Mouse (Mus musculus): ENCODE measurements around the gene Gprc5c. TPM values are rescaled to one million over a fixed set of nuclear protein-coding genes. Genes with fewer than 3 reads are reported as not detected.
A peak's percentile ranks its signal among the peaks of the same experiment; 100 is the strongest.

Gprc5c gene
- total RNA-seq, 2 experiments from 2014 or later: 2.8 to 4.5 TPM

DNA sequence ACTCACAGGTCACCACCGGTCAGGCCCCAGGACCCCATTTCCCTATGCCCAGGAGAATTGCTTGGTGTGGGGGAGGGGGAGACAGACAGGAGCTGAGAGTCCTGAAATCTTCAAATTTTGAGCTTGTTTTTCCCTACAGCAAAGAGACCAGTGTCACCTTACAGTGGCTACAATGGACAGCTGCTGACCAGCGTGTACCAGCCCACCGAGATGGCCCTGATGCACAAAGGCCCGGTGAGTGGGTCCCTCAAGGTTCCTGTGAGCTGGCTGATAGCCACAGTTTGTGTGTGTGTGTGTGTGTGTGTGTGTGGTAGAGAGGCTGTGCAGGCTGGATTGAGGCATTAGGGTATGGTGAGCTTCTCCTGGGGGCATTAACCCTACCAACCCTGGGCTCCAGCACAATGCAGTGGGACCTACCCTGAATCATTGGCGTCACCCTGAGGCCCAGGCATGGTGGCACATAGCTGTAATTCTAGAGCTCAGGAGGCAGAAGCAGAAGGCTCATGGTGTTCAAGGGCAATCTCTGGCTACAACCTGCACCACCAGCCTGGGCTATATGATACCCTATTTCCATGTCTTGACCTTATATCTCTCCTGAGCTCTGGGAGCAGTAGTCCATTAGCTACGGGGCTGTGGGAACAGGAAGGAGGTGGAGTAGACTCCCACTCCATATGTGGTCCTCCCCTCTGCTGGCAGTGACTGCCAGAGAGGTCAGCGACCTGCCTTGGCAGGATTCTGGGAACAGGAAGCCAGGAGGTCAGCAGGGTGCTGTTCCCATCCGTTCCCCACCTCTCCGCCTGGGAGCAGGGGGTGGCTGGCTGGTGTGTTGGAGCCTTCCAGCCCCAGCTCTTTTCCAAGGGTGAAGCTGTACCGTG, 15.8 kb downstream of the Gprc5c start:
- DNase-seq (ENCODE audit: extremely low spot score in 1 of 2, low spot score in 1 of 2): no peak

DNA sequence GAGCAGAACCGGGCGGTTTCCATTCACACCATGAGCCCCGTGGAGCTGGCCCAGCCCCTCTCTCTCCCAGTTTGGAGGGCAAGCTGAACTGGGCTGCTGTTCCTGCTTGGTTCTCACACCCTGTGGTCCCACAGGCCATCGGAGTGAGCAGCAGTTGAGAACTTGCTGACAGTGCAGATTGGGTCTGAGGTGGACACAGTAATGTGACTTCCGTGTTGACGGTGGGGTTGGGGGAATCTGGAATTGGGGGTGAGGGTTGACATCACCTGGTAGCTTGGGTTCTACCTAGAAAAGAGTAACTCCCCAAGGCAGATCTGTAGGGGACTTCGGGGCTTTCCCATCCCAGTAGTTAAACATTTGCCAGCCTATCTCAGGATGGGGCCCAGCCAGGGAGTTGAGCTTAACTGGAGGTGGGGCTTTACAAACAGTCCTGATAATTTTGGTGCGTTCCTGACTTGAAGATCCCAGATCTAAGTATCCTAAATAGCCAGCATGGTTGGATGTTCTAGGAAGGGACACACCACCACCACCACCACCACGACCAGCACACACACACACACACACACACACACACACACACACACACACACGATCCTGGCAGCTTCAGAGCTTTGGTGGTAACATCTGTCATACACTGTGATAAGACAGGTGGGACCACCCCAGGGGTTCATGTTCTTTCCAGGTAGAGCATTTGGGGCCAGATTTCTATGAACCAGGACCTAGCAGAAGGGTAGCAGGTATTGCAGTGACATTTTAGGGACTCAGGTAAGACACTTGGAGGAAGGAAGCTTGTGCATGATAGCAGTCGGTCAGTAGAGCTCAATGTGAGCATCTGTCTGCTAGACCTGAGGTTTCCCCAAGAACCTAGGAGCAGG, 16.6 kb downstream of the Gprc5c start:
- no peak for DNase-seq (ENCODE audit: extremely low spot score in 1 of 2, low spot score in 1 of 2)

DNA sequence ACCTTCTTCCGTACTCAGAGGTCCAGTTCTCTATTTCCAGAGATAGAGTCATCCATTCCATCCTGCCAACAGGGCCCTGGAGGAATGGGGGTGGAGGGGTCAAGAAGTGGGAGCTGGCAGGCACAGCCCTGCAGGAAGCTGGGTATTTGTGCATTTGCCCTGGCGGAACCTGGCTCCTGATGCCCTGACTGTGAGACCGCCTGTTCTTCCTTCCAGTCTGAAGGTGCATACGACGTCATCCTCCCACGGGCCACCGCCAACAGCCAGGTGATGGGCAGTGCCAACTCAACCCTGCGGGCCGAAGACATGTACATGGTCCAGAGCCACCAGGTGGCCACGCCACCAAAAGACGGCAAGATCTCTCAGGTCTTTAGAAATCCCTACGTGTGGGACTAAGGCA, 17.3 kb downstream of the Gprc5c start:
- DNase-seq (ENCODE audit: extremely low spot score in 1 of 2, low spot score in 1 of 2): no peak

DNA sequence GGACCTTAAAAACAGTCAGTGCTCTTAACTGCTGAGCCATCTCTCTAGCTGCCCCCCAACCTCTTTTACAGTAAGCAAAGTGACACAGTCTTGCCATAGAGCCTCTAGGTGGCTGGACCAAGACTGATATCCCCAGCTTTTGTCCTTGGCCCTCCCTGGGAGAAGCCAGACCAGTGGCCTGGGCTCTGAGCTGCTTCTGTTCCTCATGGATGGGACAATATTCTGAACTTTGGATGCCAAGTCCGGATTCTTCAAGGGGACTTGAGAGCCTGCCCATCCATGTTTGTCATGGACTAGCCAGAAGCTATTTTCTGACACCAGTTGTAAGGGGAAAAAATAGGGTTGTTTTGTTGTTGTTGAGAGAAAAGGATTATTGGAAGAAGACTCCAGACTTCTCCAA, 18.8 kb downstream of the Gprc5c start:
- no peak for DNase-seq (ENCODE audit: extremely low spot score in 1 of 2, low spot score in 1 of 2)

DNA sequence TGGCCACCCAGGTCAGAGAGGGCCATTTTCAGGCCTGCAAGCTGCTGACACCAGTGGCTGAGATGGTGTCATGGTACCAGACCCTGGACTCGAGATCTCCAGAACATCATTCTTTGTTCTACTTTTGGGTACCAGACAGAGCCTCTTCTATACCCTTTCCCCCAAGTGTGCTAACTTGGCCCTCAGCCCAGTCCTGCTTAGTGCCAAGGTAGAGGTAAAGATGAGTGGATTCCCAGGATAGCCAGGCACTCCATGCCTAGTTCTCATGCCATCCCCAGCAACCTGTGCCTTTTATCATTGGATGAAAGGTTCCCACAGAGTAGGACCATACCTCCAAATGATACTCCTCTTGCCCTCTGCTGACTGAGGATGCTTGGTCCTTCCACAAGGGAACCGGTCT, 20.6 kb downstream of the Gprc5c start:
- no peak for DNase-seq (ENCODE audit: extremely low spot score in 1 of 2, low spot score in 1 of 2)

DNA sequence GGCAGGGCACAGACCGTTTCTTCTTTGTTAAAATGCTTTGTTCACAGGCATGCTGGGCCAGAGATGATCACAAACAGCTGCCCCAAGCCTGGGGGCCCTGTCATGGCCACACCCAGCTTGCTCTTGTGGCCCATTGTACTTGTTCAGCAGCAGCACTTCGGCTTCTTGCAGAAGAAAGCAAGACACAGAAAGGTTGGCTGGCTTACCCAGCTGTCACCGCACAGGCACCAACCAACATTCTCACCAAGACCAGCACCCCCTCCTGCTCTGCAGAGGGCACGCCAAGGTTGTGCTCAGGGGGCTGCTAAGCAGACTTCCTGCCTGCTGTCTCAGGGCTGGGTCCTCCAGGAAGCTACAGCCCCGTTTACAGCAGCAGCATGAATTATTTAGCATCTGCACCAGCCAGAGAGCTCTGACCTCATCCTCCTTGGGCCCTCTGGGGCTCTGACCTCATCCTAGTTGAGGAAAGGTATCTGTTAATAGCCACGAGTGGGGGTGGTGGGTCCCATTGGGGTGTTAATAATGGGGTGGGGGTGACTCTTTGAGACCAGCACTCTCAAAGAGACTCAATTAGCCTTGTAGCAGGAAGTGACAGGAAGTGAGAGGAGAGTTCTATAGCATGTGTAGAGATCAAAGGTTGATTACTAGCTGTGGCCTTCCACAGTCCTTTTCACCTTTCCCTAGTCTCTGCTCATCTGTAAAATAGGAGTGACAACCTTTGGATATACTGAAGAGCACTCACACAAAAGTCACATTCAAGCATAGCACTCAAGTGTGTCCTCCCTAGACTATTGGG, 22.3 kb downstream of the Gprc5c start:
- DNase-seq (ENCODE audit: extremely low spot score in 1 of 2, low spot score in 1 of 2): no peak

DNA sequence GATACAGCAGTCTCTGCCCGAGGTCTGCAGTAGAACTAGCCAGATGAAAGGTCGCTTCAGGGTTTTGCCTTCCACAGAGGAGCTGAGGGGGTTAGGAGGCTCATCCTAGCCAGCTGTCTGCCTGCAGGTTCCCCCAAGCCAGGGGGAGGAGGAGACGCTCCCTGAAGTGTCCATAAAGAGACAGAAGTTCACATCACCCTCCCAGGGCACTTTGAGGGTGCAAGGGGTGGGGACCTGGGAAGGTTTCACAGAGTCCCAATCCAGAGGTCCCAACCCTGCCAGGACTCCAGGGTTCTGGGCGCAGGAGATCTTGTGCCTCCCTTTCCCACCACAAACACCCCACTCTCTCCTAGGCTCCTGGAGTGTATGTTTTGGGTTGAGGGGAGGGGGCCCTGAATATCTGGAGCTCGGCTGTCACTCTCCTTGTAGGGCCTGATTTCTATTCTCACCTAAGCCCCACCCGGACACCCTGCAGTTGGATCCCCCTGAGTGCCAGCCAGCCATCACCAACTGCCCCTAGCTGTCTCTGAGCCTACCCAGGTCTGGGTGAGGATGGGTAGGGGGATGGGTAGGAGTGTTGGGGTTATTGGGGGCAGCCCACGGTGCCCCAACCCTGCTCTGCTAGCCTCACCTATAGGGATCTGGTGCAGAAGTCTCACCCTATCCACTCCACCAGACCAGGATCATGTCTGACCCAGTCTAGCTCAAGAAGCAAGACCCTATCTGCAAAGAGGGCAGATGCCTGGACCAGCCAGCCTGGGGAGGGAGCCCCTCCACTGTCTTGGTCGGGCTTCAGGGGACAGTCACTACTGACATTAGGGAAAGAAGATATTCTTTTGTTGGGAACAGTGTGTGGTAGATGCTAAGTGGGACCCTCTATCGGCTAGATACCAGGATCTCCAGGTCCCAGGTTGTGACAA, 23.5 kb downstream of the Gprc5c start:
- DNase-seq (ENCODE audit: extremely low spot score in 1 of 2, low spot score in 1 of 2): no peak

DNA sequence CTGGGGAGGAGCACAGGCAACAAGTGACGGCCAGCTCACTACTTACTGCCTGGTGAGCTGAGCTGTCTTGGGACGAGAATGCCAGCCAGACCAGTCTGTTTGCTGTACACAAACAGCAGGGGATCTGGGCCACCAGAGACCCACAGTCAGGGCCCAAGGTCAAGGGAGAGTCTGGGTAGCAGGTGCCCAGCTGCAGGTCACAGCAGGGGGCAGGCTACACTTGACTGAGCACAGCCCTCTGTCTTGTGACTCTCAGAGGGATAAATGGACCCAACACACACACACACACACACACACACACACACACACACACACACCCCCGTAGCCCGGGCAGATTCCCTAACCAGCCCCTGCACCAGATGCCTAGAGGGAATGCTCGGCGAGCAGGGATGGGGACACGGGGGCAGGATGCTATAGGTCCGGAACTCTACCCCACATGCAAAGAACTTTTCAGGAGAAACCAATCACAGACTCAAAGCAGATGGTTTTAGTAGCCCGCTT, 24.4 kb downstream of the Gprc5c start:
- DNase-seq (ENCODE audit: extremely low spot score in 1 of 2, low spot score in 1 of 2): no peak

DNA sequence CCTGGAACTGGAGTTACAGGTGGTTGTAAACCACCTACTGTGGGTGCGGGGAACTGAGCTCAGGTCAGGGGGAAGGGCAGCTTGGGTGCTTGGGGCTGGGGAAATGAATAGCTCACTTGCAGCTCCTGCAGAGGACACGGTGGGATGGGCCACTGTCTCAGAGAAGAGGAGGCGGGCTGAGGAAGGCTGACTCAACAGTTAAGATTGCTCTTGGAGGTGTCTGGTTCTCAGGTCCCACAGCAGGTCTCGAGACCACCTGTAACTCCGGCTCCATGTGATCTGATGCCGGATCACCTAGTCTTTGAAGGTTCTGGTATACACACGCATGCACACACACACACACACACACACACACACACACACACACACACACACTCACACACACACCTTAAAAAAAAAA, 25.2 kb downstream of the Gprc5c start:
- no peak for DNase-seq (ENCODE audit: extremely low spot score in 1 of 2, low spot score in 1 of 2)

DNA sequence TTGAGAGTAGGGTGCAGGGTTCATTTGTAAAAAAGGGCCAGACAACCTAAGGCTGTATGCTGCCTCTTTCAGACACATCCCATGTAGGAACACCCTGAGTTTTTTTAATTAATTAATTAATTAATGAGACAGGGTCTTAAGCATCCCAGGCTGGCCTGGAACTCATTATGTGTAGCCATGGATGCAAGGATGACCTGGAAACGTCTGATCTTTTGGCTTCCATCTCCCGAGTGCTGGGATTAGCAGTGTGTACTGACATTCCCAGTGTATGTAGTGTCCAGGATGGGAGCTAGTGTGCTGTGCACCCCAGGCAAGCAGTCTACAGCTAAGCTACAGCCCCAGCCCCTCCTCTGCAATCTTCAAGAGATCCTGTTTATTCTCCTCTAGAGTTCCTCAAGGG, 25.7 kb downstream of the Gprc5c start:
- DNase-seq (ENCODE audit: extremely low spot score in 1 of 2, low spot score in 1 of 2): no peak

DNA sequence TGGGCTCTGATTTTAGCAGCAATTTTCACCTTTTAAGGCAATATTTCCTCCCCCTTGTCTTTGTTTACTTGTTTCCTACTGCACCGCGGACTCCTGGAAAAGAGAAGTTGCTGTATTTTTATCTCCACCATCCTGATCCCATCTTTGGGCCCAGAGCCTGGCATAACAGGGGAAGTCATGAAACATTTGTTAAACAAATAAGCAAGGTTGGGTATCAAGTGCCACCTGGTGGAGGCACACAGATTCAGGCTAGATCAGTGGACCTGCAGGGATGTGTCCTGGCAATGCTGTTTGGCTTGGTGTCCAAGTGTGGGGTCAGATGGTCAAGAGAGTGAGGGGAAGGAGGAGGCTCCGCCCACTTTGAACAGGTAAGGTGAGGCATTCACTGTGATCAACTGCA, 26.2 kb downstream of the Gprc5c start:
- DNase-seq (ENCODE audit: extremely low spot score in 1 of 2, low spot score in 1 of 2): peak in 1 of 2 experiments; percentile 50

DNA sequence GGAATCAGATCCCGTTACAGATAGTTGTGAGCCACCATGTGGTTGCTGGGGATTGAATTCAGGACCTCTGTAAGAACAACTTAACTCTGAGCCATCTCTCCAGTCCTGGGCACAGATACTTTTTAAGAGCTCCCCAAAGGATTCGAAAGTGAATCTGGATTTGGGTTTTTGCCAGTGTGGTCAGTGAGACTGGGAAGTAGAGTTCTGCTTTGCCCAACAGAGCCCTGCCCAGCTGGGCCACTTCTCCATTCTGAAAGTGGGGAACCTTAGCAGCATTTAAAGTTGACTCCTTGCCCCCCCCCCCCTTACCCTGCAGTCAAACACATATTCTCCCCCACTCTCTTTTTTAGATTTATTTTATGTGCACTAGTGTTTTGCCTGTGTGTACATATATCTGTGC, 28.7 kb downstream of the Gprc5c start:
- no peak for DNase-seq (ENCODE audit: extremely low spot score in 1 of 2, low spot score in 1 of 2)

DNA sequence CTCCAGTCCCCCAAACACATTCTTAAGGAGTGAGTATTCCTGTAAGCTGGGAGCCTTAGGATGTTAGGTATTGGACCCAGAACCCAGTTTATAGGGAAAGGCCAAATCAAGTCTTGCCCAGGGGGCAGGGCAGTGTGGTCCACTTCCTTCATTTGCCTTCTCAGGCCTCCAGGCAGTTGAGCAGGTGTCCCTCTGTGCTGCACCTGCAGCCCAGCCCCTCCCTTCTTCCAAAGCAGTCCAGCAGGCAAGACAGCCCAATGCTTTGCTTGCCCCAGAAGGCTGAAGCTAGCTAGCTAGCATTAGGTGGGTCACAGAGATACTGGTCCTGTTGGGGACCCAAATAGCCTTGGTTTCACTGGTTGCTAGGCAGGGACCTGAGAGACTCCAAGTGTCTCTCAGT, 29.2 kb downstream of the Gprc5c start:
- DNase-seq (ENCODE audit: extremely low spot score in 1 of 2, low spot score in 1 of 2): no peak

DNA sequence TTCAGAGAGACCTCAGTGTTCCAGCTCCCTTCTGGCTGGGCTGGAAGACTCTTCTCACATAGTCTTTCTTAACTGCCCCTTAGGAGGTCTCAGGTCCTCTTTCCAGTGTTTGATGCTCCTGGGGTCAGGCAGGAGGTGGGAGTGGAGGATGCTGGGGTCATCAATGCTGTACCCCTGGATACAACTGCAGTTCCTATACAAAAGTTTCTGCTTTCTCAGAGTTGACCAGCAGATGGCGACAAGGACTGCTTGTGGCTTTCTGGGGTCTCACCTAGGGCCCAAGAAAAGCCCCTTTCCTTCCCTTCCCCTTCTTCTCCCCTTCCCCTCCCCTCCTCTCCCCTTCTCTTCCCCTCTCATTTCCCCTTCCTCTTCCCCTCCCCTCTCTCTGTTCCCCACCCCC, 29.6 kb downstream of the Gprc5c start:
- peak in 1 of 2 experiments; percentile 73 for DNase-seq (ENCODE audit: extremely low spot score in 1 of 2, low spot score in 1 of 2)

DNA sequence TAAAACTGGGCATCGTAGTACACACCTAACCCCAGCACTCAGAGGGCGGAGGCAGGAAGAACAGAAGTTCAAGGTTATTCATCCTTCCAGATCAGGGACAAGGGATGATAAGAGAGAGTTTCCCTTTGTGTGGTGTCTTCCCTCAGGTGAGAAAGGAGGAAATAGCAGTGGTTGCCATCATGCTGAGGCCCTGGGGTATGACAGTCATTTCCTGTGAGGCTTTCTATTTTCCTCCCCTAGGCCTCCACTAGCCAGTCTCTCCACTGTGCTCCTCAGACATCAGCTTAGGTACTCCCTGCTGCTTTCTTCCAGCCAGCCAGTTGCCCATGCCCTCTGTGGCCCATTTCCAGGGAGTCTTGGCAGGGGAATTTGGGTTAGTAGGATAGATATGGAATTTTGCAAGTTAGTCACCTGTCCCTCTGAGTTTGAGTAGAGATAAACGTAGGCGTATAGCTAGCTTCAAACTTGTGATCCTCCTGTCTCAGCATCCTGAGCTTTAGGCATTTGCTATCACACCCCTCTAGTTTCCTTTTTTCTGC, 32.4 kb downstream of the Gprc5c start:
- no peak for DNase-seq (ENCODE audit: extremely low spot score in 1 of 2, low spot score in 1 of 2)

DNA sequence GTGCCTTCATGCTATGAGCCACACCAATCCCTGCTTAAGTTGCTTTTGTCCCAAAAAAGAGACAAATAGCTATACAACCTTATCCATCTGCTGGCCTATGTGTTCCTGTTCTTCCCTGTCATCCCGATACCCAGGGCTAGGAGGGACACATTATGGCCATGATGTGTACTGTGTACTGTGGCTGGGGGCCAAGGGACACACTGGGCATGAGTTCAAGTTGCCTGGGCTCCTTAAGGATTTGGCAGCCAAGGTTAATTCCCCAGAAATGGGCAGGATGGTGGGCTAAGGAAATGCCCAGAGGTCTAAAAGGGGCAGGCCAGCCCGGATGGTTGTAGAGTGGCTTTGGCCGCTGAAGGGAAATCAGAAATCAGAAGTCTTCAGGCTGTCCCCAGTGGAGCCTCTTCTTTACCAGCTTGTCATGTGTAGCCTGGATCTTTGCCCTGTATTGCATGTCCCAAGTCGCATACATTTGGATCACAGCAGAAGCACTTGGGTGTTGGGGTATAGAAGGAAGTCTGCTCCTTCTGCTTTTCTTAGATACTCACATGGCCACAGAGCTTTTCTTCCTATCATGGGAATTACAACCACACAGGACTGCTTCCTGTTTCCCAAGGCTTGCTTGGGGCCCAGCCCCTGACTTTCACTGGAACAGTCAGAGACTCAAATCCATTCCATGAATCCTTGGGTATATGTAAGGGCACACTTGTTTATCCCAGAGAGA, 33.6 kb downstream of the Gprc5c start:
- DNase-seq (ENCODE audit: extremely low spot score in 1 of 2, low spot score in 1 of 2): no peak

DNA sequence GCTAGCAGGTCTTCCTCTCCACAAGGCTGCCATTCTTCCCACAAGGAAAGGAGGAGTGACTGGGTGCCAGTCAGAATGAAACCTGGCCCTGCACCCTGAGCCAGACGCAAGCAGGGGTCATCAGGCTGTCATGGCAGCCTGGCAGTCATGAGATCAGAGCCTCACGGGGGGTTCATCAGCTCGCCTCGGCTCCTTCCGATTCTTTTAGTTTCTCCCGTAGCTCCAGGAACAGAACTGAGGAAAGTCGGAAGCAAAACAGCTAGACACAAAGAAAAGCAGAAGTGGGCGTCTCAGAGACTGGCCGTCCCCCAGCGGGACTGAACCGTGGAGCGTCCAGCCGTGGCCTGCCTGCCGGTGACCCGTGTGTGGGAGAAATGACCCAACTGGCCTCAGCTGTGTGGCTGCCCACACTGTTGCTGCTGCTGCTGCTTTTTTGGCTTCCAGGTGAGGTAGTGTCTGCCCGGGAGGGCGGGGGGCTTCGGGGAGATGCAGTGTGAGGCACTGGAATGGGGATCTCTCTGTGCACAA, 39.1 kb downstream of the Gprc5c start, which contains the start of gene Cd300a:
Gene Cd300a (plus strand): TSS at position 51 of the 528 bp plus-strand sequence.
- DNase-seq (ENCODE audit: extremely low spot score in 1 of 2, low spot score in 1 of 2): no peak

DNA sequence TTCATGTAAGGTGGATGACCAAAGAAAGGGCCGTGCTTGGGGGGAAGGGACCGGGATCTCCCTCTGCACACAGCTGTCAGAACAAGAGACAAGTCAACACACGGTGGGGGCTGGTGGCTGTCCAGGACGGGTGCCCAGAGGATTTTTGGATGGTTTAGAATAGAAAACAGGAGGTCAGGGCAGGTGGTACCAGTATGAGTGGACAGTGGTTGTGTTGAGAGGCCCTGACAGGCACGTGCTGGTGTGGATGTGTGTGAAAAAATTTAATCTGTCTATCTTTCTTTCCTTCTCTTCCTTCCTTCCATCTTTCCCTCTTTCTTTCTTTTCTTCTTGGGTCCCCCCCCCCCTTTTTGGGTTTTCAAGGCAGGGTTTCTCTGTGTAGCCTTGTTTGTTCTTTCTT, 39.6 kb downstream of the Gprc5c start:
- no peak for DNase-seq (ENCODE audit: extremely low spot score in 1 of 2, low spot score in 1 of 2)
